Mouse (Mus musculus): ENCODE measurements at regions not wholly inside any gene's neighbourhood (a gene's known extent, or its start where the extent isn't known, plus 50 kb on each side); places are given as distances from the start of the nearest gene placed in this dataset.

GRCm38 (mm10) chr13:10741391-10741790 is 380.7 kb upstream of the Chrm3 start:
- DNase-seq (ENCODE audit: low spot score in 2 of 2), result no peak

GRCm38 (mm10) chr13:10725745-10726171 is 365.1 kb upstream of the Chrm3 start:
- DNase-seq (ENCODE audit: low spot score in 2 of 2), result peak in 1 of 2 experiments; percentile 18

GRCm38 (mm10) chr13:10725335-10725734 is 364.7 kb upstream of the Chrm3 start:
- DNase-seq (ENCODE audit: low spot score in 2 of 2), result no peak

- no peak for DNase-seq (ENCODE audit: low spot score in 2 of 2)
Observed at GRCm38 (mm10) chr13:10720639-10721038, 360.0 kb upstream of the Chrm3 start.

- DNase-seq (ENCODE audit: low spot score in 2 of 2), result no peak
Observed at GRCm38 (mm10) chr13:10711451-10711850, 350.8 kb upstream of the Chrm3 start.

- DNase-seq (ENCODE audit: low spot score in 2 of 2), result no peak
Observed at GRCm38 (mm10) chr13:10710909-10711308, 350.3 kb upstream of the Chrm3 start.

GRCm38 (mm10) chr13:10697146-10697545 is 336.5 kb upstream of the Chrm3 start:
- no peak for DNase-seq (ENCODE audit: low spot score in 2 of 2)

- DNase-seq (ENCODE audit: low spot score in 2 of 2), result no peak
Observed at GRCm38 (mm10) chr13:10696181-10696977, 335.7 kb upstream of the Chrm3 start.

GRCm38 (mm10) chr13:10691307-10691706 is 330.7 kb upstream of the Chrm3 start:
- no peak for DNase-seq (ENCODE audit: low spot score in 2 of 2)

- no peak for DNase-seq (ENCODE audit: low spot score in 2 of 2)
Observed at GRCm38 (mm10) chr13:10687379-10687778, 326.7 kb upstream of the Chrm3 start.

GRCm38 (mm10) chr13:10654086-10654422 is 293.4 kb upstream of the Chrm3 start:
- peak in 1 of 2 experiments; percentile 9 for DNase-seq (ENCODE audit: low spot score in 2 of 2)

- DNase-seq (ENCODE audit: low spot score in 2 of 2), result peak; percentile 34 to 59
Observed at GRCm38 (mm10) chr13:10653376-10654085, 292.9 kb upstream of the Chrm3 start.

GRCm38 (mm10) chr13:10636859-10637258 is 276.2 kb upstream of the Chrm3 start:
- peak in 1 of 2 experiments; percentile 9 for DNase-seq (ENCODE audit: low spot score in 2 of 2)

- DNase-seq (ENCODE audit: low spot score in 2 of 2), result no peak
Observed at GRCm38 (mm10) chr13:10630467-10630866, 269.8 kb upstream of the Chrm3 start.

GRCm38 (mm10) chr13:10619661-10620060 is 259.0 kb upstream of the Chrm3 start:
- peak in 1 of 2 experiments; percentile 11 for DNase-seq (ENCODE audit: low spot score in 2 of 2)

GRCm38 (mm10) chr13:10618421-10618954 is 257.8 kb upstream of the Chrm3 start:
- DNase-seq (ENCODE audit: low spot score in 2 of 2), result no peak

- DNase-seq (ENCODE audit: low spot score in 2 of 2), result peak in 1 of 2 experiments; percentile 28
Observed at GRCm38 (mm10) chr13:10574951-10575350, 214.3 kb upstream of the Chrm3 start.

- DNase-seq (ENCODE audit: low spot score in 2 of 2), result no peak
Observed at GRCm38 (mm10) chr13:10566825-10567224, 206.2 kb upstream of the Chrm3 start.

- DNase-seq (ENCODE audit: low spot score in 2 of 2), result no peak
Observed at GRCm38 (mm10) chr13:10557559-10557958, 196.9 kb upstream of the Chrm3 start.

GRCm38 (mm10) chr13:10554595-10554994 is 193.9 kb upstream of the Chrm3 start:
- DNase-seq (ENCODE audit: low spot score in 2 of 2), result no peak

- no peak for DNase-seq (ENCODE audit: low spot score in 2 of 2)
Observed at GRCm38 (mm10) chr13:10542723-10543122, 182.1 kb upstream of the Chrm3 start.
